Mouse (Mus musculus): ENCODE data around the gene Hdgfl2.

DNA sequence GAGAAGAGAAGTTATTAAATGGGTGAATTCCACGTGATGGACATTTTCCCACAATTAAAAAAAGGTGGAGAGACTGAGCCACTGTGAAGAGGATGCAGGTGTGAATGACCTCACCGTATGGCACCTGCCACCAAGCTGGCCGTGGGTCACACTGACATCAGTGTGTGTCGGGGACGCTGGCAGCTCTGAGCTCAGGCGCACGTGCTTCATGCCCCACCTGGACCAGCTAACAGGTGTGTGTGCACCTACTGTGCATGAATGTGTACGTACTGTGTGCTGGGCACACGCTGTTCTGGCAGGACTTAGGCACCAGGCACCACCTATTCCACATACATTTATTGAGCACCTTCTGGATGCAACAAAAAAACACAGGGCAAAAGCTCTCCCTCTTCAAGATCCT lies 65.1 kb downstream of the Hdgfl2 start:
- no peak for TF ChIP-seq CTCF (IDR thresholded peaks at IDR 0.05; ENCODE audit: low read depth, low read length)
- no peak for TF ChIP-seq GATA1 (IDR thresholded peaks at IDR 0.05; ENCODE audit: borderline replicate concordance, low read length)

All from G1E (cell line).